Mouse (Mus musculus) lung, postnatal 0 days (tissue): ENCODE measurements around the gene Lhx4.

Experiments
- CTCF ChIP-seq: IDR thresholded peaks from 2 replicates; pipeline ENCODE4 v1.5.1; 2016; ENCODE audit warnings: antibody characterized with exemption, mild to moderate bottlenecking
- EP300 ChIP-seq: IDR thresholded peaks from 2 replicates; pipeline ENCODE4 v1.6.1; 2016; ENCODE audit warnings: antibody characterized with exemption, mild to moderate bottlenecking, control low read depth

DNA sequence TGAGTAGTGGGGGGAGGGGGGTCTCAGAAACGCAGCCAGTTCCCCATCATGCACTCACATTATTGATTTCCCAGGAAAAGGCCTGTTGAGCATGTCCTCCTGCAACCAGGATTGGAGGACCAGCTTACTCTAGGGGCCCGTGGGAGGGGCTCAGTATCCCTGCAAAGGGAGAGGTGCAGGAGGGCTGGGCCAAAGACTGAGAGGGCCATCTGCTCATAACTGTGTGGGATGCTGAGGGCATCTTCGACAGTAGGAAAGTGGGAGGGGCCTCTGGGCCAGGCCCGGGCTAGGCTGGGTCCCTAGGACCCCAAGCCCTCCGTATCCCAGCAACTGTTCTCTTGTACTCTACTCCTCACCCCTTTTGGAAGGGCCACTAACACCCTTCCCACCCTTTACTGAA, 47.3 kb downstream of the Lhx4 start:
- TF ChIP-seq CTCF (no peak), EP300 (no peak)
